Mouse (Mus musculus): ENCODE measurements around the gene Capn8. TPM values are rescaled to one million over a fixed set of nuclear protein-coding genes. Genes with fewer than 3 reads are reported as not detected.

The Capn8 gene
- polyA plus RNA-seq, 1 experiment, result 1.4 TPM

DNA sequence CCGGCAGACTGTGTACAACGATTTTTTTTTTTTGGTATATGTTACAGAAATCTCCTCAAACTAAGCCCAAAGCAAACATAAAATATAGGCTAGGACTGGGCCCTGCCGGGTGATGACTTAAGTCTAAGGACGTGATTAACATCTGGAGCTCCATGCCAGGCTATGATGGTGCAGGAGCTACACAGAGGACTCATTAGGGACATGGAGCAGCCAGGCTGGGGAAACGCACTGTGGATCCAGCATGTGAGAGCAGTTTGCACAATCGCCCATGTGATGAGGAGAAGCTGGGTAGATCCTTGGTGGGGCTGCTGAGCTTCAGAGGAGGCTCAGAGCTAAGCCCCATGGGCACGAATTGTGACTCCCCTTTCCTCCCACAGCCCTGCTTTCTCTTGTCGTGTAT, 14.0 kb upstream of the Capn8 start:
- TF ChIP-seq POLR2A (IDR thresholded peaks at IDR 0.05; ENCODE audit: control insufficient read depth, low read depth, low read length), result no peak
- no peak for TF ChIP-seq CTCF (IDR thresholded peaks at IDR 0.05; ENCODE audit: control insufficient read depth, insufficient read depth, insufficient replicate concordance, low read depth, low read length)
- Histone ChIP-seq H3K27ac (ENCODE audit: control insufficient read depth, insufficient read depth, low read depth, low read length) (no peak overlapping the region), H3K4me3 (ENCODE audit: control insufficient read depth, low read depth, low read length) (no peak overlapping the region), H3K36me3 (ENCODE audit: control insufficient read depth, insufficient read depth, low read length) (no peaks in the 10 kb centered on the region), H3K4me1 (ENCODE audit: control insufficient read depth, insufficient read depth, low read length) (peaks cover 10% of the 10 kb centered on the region), H3K27me3 (ENCODE audit: control insufficient read depth, insufficient read depth, low read length) (no peaks in the 10 kb centered on the region)

DNA sequence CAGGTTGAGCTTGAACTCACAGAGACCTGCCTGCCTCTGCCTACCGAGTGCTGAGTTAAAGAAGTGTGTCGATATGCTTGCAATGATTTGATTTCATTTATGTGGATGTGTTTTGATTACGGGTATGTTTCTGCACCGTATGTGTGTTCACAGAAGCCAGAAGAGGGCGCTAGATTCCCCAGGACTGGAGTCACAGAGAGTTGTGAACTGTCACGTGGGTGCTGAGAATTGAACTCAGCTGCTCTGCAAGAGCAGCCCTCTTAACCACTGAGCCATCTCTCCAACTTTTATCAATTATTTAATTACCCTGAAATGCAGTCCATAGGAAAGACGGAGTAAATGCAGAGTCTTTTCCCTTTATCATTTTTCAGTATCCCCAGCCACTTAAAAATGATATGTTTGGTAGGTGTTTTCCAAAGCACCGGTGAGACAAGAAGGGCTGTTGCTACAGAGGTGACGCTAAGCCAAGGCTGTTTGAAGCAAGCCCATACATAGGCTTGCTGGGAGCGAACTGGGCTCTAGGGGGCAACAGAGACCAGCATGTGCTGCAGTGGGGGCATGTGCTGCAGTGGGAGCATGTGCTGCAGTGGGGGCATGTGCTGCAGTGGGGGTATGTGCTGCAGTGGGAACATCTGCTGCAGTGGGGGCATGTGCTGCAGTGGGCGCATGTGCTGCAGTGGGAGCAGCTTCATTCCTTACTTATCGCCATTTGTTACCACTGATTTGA, 11.0 kb upstream of the Capn8 start:
- no peak overlapping the region for H3K27ac ChIP-seq (ENCODE audit: control insufficient read depth, insufficient read depth, low read depth, low read length)
- no peak for TF ChIP-seq POLR2A (IDR thresholded peaks at IDR 0.05; ENCODE audit: control insufficient read depth, low read depth, low read length)
- TF ChIP-seq CTCF (IDR thresholded peaks at IDR 0.05; ENCODE audit: control insufficient read depth, insufficient read depth, insufficient replicate concordance, low read depth, low read length), result peak; percentile 82; the same call in 1 of the 2 replicates
- no peaks in the 10 kb centered on the region for H3K36me3 ChIP-seq (ENCODE audit: control insufficient read depth, insufficient read depth, low read length)
- H3K27me3 ChIP-seq (ENCODE audit: control insufficient read depth, insufficient read depth, low read length), result no peaks in the 10 kb centered on the region
- H3K4me1 ChIP-seq (ENCODE audit: control insufficient read depth, insufficient read depth, low read length), result no peaks in the 10 kb centered on the region
- no peak overlapping the region for H3K4me3 ChIP-seq (ENCODE audit: control insufficient read depth, low read depth, low read length)

DNA sequence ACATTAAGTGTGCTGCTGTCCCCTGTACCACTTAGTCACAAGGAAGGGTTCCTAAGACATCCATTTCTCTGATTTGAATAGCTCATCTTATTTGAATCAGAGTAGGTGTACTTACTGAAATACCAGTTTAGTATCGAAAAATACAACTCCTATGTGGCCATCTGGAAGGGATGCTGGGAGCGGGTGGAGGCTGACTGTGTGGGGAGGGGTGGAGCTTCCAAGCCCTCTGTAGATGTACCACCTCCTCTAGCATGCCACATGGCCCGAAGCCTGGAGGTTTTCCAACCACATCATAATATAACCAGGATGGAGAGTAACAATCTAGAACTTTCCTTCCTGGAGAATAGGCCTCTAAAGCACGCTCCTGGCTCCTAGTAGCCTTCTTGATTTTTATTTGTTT, 6.5 kb upstream of the Capn8 start:
- H3K4me1 ChIP-seq (ENCODE audit: control insufficient read depth, insufficient read depth, low read length), result peaks cover 3% of the 10 kb centered on the region
- H3K4me3 ChIP-seq (ENCODE audit: control insufficient read depth, low read depth, low read length), result no peak overlapping the region
- no peaks in the 10 kb centered on the region for H3K36me3 ChIP-seq (ENCODE audit: control insufficient read depth, insufficient read depth, low read length)
- H3K27me3 ChIP-seq (ENCODE audit: control insufficient read depth, insufficient read depth, low read length), result no peaks in the 10 kb centered on the region
- H3K27ac ChIP-seq (ENCODE audit: control insufficient read depth, insufficient read depth, low read depth, low read length), result no peak overlapping the region
- no peak for TF ChIP-seq CTCF (IDR thresholded peaks at IDR 0.05; ENCODE audit: control insufficient read depth, insufficient read depth, insufficient replicate concordance, low read depth, low read length)
- TF ChIP-seq POLR2A (IDR thresholded peaks at IDR 0.05; ENCODE audit: control insufficient read depth, low read depth, low read length), result no peak

DNA sequence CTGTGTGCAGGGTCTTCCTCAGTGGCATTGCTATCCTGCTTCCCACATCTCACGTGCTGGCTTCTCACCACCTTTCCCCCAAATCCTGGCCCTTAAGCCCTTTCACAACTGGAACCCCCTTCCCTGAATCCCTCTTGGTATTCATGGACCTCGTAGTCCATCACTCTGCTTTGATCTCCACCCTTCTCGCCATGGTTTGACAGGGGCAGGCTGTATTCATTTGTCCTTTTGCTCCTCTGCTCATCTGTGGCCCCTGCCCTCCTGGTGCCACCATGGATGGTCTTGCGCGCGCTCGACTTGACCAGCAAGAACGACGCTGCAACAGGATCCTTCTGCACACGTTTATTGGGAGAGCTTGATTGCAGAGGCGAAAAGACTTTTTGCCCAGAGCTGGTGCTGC, 5.3 kb upstream of the Capn8 start:
- TF ChIP-seq CTCF (IDR thresholded peaks at IDR 0.05; ENCODE audit: control insufficient read depth, insufficient read depth, insufficient replicate concordance, low read depth, low read length) (no peak), POLR2A (IDR thresholded peaks at IDR 0.05; ENCODE audit: control insufficient read depth, low read depth, low read length) (no peak)
- H3K4me1 ChIP-seq (ENCODE audit: control insufficient read depth, insufficient read depth, low read length), result peaks cover 7% of the 10 kb centered on the region
- H3K27me3 ChIP-seq (ENCODE audit: control insufficient read depth, insufficient read depth, low read length), result no peaks in the 10 kb centered on the region
- H3K4me3 ChIP-seq (ENCODE audit: control insufficient read depth, low read depth, low read length), result no peak overlapping the region
- H3K36me3 ChIP-seq (ENCODE audit: control insufficient read depth, insufficient read depth, low read length), result no peaks in the 10 kb centered on the region
- H3K27ac ChIP-seq (ENCODE audit: control insufficient read depth, insufficient read depth, low read depth, low read length), result no peak overlapping the region

DNA sequence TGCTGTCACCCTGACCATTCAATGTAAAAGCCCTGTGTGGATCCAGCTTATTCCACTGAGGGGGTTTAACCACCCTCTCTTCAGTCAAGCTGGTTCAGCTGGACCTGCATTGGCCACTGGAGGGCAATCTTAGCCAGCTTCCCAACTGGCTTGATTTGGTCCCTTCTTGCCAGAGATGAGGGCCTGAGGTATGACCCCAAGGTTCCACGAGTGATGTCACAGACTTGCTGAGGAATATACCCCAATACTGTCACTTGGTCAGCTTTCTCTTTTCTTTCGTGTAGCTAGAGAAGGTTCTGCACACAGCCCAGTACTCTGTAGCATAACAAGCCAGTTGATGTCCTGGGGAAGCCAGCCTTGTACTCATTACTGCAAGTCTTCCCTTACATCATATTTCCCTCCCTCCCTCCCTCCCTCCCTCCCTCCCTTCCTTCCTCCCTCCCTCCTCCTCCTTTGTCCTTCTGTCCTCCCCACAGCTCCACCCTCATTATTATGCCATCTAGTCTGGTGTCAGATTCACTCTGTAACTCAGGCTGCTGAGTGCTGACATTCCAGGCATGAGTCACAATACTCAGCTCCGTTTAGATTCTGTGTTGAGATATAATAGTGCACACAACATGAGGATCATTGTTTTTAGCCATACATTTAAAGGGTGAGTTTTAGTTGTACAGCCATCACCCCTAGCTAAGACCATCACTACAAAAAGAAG, 4.3 kb upstream of the Capn8 start:
- TF ChIP-seq POLR2A (IDR thresholded peaks at IDR 0.05; ENCODE audit: control insufficient read depth, low read depth, low read length) (no peak), CTCF (IDR thresholded peaks at IDR 0.05; ENCODE audit: control insufficient read depth, insufficient read depth, insufficient replicate concordance, low read depth, low read length) (peak; percentile 55; the same call in 1 of the 2 replicates)
- no peaks in the 10 kb centered on the region for H3K27me3 ChIP-seq (ENCODE audit: control insufficient read depth, insufficient read depth, low read length)
- H3K4me1 ChIP-seq (ENCODE audit: control insufficient read depth, insufficient read depth, low read length), result peaks cover 7% of the 10 kb centered on the region
- H3K36me3 ChIP-seq (ENCODE audit: control insufficient read depth, insufficient read depth, low read length), result no peaks in the 10 kb centered on the region
- H3K27ac ChIP-seq (ENCODE audit: control insufficient read depth, insufficient read depth, low read depth, low read length), result no peak overlapping the region
- H3K4me3 ChIP-seq (ENCODE audit: control insufficient read depth, low read depth, low read length), result no peak overlapping the region

DNA sequence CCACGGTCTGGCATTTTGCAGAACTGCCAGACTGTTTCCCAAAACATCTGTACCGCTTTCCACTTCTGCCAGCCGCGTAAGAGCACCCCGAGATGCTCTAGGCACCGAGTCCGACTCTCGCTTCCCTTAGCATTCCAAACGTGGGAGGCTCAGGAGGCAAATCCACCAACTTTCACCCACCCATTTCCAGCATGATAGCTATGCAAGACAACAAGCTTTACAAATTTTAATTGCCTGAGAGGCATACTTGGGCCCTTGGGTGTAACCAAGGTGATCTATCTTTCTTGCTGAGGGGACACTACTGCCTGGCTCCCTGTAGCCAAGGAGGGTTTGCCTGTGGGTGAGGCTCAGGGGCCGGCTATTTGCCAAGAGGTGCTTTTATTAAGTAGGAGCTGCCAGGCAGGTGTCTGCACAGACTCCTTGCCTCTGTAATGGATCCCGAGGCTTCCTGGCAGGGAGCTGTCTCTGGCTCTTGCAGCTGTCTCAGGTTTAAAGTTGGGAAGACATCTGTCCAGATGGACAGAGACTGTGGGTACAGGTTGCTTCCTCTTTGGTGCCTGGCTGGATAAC, 2.8 kb upstream of the Capn8 start:
- H3K27me3 ChIP-seq (ENCODE audit: control insufficient read depth, insufficient read depth, low read length), result no peaks in the 10 kb centered on the region
- H3K27ac ChIP-seq (ENCODE audit: control insufficient read depth, insufficient read depth, low read depth, low read length), result no peak overlapping the region
- no peak overlapping the region for H3K4me3 ChIP-seq (ENCODE audit: control insufficient read depth, low read depth, low read length)
- TF ChIP-seq CTCF (IDR thresholded peaks at IDR 0.05; ENCODE audit: control insufficient read depth, insufficient read depth, insufficient replicate concordance, low read depth, low read length), result no peak
- no peak for TF ChIP-seq POLR2A (IDR thresholded peaks at IDR 0.05; ENCODE audit: control insufficient read depth, low read depth, low read length)
- H3K36me3 ChIP-seq (ENCODE audit: control insufficient read depth, insufficient read depth, low read length), result no peaks in the 10 kb centered on the region
- H3K4me1 ChIP-seq (ENCODE audit: control insufficient read depth, insufficient read depth, low read length), result peaks cover 7% of the 10 kb centered on the region

All from testis, adult 2 months (tissue).